Mouse (Mus musculus): ENCODE measurements around the gene Fmo4. TPM values are rescaled to one million over a fixed set of nuclear protein-coding genes. Genes with fewer than 3 reads are reported as not detected.

Gene Fmo4
- polyA plus RNA-seq, 1 experiment from 2014 or later, result 0.60 TPM

DNA sequence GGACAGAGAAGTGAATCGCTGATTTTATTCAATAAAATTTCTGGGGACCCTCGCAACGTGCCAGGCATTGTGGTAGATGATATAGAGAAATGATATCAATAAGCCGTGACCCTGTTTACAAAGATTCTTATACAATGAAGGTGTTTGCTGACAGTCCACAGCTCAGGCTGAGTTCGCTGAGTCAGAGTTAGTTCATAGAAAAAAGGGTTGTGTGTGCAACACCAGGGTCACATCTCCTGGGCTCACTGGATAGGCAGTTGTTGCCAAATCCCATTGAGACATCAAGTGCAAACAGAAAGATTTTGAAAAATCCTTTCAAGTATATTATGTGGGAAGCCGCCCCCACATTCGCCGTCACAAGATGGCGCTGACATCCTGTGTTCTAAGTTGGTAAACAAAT lies 26.4 kb upstream of the Fmo4 start:
- no peak overlapping the region for H3K4me2 ChIP-seq (ENCODE audit: low read depth, low read length)
- no peak overlapping the region for H3K4me3 ChIP-seq (ENCODE audit: low read depth, low read length)
- no peak for ATAC-seq (ENCODE audit: low read depth)
- WGBS, result 94% methylated on average over 9 of the region's 9 CpGs
- no peak overlapping the region for H3K27ac ChIP-seq (replicated peaks; ENCODE audit: low read depth, low read length)
- no peaks in the 10 kb centered on the region for H3K27me3 ChIP-seq (replicated peaks; ENCODE audit: control insufficient read depth, insufficient read depth, low read length)
- H3K4me1 ChIP-seq (ENCODE audit: control insufficient read depth, insufficient read depth, low read length), result no peaks in the 10 kb centered on the region
- no peak overlapping the region for H3K9ac ChIP-seq (ENCODE audit: low read depth, low read length)
- no peak for DNase-seq (ENCODE audit: low spot score)
- no peaks in the 10 kb centered on the region for H3K9me3 ChIP-seq (ENCODE audit: control insufficient read depth, low read length)
- H3K36me3 ChIP-seq (ENCODE audit: control insufficient read depth, insufficient read depth, low read length), result no peaks in the 10 kb centered on the region

DNA sequence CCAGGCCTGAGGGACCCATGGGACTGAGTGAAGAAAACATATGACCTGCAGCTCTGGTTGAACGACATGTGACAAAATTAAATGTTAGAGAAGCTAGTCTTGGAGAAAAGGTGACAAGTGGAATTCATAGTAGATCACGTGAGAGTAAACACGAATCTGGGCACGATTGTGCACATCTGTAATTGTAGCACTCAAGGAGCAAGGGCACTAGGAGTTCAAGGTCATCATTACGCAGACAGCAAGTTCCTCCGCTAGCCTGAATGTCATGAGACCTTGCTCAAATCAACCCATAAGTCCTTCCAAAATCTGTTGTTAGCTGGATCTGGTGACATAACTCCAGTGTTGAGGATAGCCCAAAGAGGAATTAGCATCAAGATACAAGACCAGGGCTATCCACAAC lies 25.2 kb upstream of the Fmo4 start:
- no peak overlapping the region for H3K4me2 ChIP-seq (ENCODE audit: low read depth, low read length)
- H3K36me3 ChIP-seq (ENCODE audit: control insufficient read depth, insufficient read depth, low read length), result no peaks in the 10 kb centered on the region
- H3K27me3 ChIP-seq (replicated peaks; ENCODE audit: control insufficient read depth, insufficient read depth, low read length), result no peaks in the 10 kb centered on the region
- DNase-seq (ENCODE audit: low spot score), result no peak
- H3K27ac ChIP-seq (replicated peaks; ENCODE audit: low read depth, low read length), result no peak overlapping the region
- no peak for ATAC-seq (ENCODE audit: low read depth)
- 90% methylated on average over 6 of the region's 6 CpGs for WGBS
- H3K9me3 ChIP-seq (ENCODE audit: control insufficient read depth, low read length), result no peaks in the 10 kb centered on the region
- H3K9ac ChIP-seq (ENCODE audit: low read depth, low read length), result no peak overlapping the region
- H3K4me3 ChIP-seq (ENCODE audit: low read depth, low read length), result no peak overlapping the region
- H3K4me1 ChIP-seq (ENCODE audit: control insufficient read depth, insufficient read depth, low read length), result no peaks in the 10 kb centered on the region

GRCm38 (mm10) chr1:162834342-162834741 lies 20.6 kb upstream of the Fmo4 start:
- Histone ChIP-seq H3K4me1 (ENCODE audit: control insufficient read depth, insufficient read depth, low read length) (no peaks in the 10 kb centered on the region), H3K27ac (replicated peaks; ENCODE audit: low read depth, low read length) (no peak overlapping the region), H3K36me3 (ENCODE audit: control insufficient read depth, insufficient read depth, low read length) (no peaks in the 10 kb centered on the region), H3K9me3 (ENCODE audit: control insufficient read depth, low read length) (no peaks in the 10 kb centered on the region), H3K27me3 (replicated peaks; ENCODE audit: control insufficient read depth, insufficient read depth, low read length) (no peaks in the 10 kb centered on the region), H3K4me3 (ENCODE audit: low read depth, low read length) (no peak overlapping the region), H3K9ac (ENCODE audit: low read depth, low read length) (no peak overlapping the region), H3K4me2 (ENCODE audit: low read depth, low read length) (no peak overlapping the region)
- DNase-seq (ENCODE audit: low spot score) (no peak), ATAC-seq (ENCODE audit: low read depth) (no peak)
- WGBS, result 52% methylated on average over 5 of the region's 5 CpGs

GRCm38 (mm10) chr1:162832574-162832953 lies 18.8 kb upstream of the Fmo4 start:
- no peak overlapping the region for H3K9ac ChIP-seq (ENCODE audit: low read depth, low read length)
- no peaks in the 10 kb centered on the region for H3K9me3 ChIP-seq (ENCODE audit: control insufficient read depth, low read length)
- no peaks in the 10 kb centered on the region for H3K4me1 ChIP-seq (ENCODE audit: control insufficient read depth, insufficient read depth, low read length)
- no peaks in the 10 kb centered on the region for H3K27me3 ChIP-seq (replicated peaks; ENCODE audit: control insufficient read depth, insufficient read depth, low read length)
- no peaks in the 10 kb centered on the region for H3K36me3 ChIP-seq (ENCODE audit: control insufficient read depth, insufficient read depth, low read length)
- H3K4me2 ChIP-seq (ENCODE audit: low read depth, low read length), result no peak overlapping the region
- ATAC-seq (ENCODE audit: low read depth) (no peak), DNase-seq (ENCODE audit: low spot score) (no peak)
- H3K27ac ChIP-seq (replicated peaks; ENCODE audit: low read depth, low read length), result no peak overlapping the region
- no peak overlapping the region for H3K4me3 ChIP-seq (ENCODE audit: low read depth, low read length)
- WGBS, result 56% methylated on average over 5 of the region's 5 CpGs

DNA sequence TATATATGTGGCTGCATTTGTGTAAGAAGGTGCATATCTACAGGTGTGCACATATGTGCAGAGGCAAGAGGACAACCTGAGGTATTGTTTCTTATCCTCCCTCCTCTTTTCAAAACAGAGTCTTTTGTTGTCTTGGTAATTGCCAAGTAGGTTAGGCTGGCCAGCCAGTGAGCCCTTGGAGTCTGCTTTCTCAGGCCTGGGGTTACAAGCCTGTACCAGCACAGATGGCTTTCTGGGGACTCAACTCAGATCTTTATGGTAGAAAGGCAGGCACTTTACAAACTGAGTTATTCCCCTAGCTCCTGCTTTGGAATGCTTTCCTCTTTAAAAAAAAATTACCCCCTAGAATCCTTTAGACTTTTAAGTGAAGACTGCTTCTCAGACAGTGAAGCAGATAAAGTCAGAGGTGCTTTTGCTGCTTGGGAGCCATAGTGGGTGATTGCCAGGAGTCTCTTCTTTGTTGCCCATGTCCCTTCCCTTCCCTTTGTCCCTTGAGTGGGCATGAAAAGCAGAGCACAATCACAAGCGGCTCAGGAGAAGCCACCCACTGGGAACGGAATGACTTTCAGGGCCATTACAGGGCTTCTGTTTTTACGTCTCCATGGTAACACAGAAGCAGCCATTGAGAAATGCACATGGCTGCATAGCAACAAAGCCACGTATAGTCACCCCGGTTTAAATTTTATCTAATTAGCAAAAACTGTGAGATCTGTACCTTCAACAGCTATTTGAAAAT lies 18.2 kb upstream of the Fmo4 start:
- Histone ChIP-seq H3K36me3 (ENCODE audit: control insufficient read depth, insufficient read depth, low read length) (no peaks in the 10 kb centered on the region), H3K27ac (replicated peaks; ENCODE audit: low read depth, low read length) (no peak overlapping the region), H3K9ac (ENCODE audit: low read depth, low read length) (no peak overlapping the region), H3K4me1 (ENCODE audit: control insufficient read depth, insufficient read depth, low read length) (no peaks in the 10 kb centered on the region), H3K4me3 (ENCODE audit: low read depth, low read length) (no peak overlapping the region), H3K4me2 (ENCODE audit: low read depth, low read length) (no peak overlapping the region), H3K27me3 (replicated peaks; ENCODE audit: control insufficient read depth, insufficient read depth, low read length) (no peaks in the 10 kb centered on the region), H3K9me3 (ENCODE audit: control insufficient read depth, low read length) (no peaks in the 10 kb centered on the region)
- DNase-seq (ENCODE audit: low spot score) (peak; percentile 49), ATAC-seq (ENCODE audit: low read depth) (peak; percentile 74; the same call in 1 of the 2 replicates)
- 5% methylated on average over 5 of the region's 5 CpGs for WGBS

DNA sequence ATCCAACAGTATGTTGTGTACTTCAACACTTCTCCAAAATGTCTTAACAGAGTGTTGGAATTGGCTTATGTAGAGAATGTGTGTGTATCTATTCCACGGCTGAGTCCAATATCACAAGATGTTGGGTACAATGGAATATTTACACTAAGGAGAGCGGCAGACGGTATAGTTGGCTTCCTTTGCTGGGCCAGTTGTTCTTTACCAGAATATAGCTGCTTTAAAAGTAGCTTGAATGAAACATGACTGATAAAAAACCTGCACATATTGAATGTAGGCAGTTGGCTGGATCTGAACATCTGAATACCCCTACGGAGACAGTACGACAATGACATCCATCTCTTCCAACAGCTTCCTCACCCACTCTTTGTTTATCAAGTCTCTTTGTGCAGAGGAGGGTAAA lies 5.5 kb upstream of the Fmo4 start:
- Histone ChIP-seq H3K27ac (replicated peaks; ENCODE audit: low read depth, low read length) (no peak overlapping the region), H3K4me3 (ENCODE audit: low read depth, low read length) (no peak overlapping the region), H3K27me3 (replicated peaks; ENCODE audit: control insufficient read depth, insufficient read depth, low read length) (no peaks in the 10 kb centered on the region), H3K36me3 (ENCODE audit: control insufficient read depth, insufficient read depth, low read length) (no peaks in the 10 kb centered on the region), H3K9ac (ENCODE audit: low read depth, low read length) (no peak overlapping the region), H3K9me3 (ENCODE audit: control insufficient read depth, low read length) (no peaks in the 10 kb centered on the region), H3K4me2 (ENCODE audit: low read depth, low read length) (no peak overlapping the region), H3K4me1 (ENCODE audit: control insufficient read depth, insufficient read depth, low read length) (no peaks in the 10 kb centered on the region)
- DNase-seq (ENCODE audit: low spot score) (no peak), ATAC-seq (ENCODE audit: low read depth) (no peak)
- 92% methylated on average over 5 of the region's 5 CpGs for WGBS

DNA sequence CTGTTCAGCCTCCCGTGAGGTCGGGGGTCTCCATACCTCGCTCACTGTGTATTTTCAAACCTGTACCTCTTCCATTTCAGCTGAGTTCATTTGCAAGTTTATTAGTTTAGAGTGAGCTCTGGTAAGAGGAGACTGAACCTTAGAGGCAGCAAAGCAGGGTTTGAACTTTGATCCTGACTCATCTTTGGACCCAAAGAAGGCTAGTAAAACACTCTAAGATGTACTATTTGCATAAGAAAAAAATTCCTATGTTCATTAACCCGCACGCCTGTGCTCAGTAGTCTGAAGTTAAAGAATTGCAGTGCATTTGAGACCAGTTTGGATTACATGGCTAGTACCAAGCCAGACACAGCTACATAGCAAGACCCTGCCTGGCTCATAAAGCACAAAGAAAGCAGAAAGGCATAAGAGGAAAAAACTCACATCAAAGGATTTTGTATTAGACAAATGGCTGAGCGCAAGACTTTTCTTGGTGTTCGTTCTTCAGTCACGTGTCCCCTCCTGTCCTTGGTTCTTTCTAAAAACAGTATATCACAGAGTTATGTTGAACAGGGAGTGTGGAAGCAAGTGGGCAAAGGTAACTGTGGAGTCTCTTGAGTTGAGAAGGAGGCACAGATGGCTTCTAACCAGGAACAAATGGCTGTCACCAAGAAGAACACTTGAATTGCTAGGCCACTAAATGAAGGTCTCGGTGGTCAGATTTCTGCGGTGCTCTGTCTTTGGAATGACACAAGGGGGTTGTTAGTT lies 1.8 kb upstream of the Fmo4 start:
- WGBS, result 71% methylated on average over 10 of the region's 10 CpGs
- Histone ChIP-seq H3K36me3 (ENCODE audit: control insufficient read depth, insufficient read depth, low read length) (no peaks in the 10 kb centered on the region), H3K4me2 (ENCODE audit: low read depth, low read length) (no peak overlapping the region), H3K9ac (ENCODE audit: low read depth, low read length) (no peak overlapping the region), H3K27ac (replicated peaks; ENCODE audit: low read depth, low read length) (no peak overlapping the region), H3K4me3 (ENCODE audit: low read depth, low read length) (no peak overlapping the region), H3K9me3 (ENCODE audit: control insufficient read depth, low read length) (no peaks in the 10 kb centered on the region), H3K4me1 (ENCODE audit: control insufficient read depth, insufficient read depth, low read length) (no peaks in the 10 kb centered on the region), H3K27me3 (replicated peaks; ENCODE audit: control insufficient read depth, insufficient read depth, low read length) (no peaks in the 10 kb centered on the region)
- DNase-seq (ENCODE audit: low spot score) (no peak), ATAC-seq (ENCODE audit: low read depth) (no peak)

DNA sequence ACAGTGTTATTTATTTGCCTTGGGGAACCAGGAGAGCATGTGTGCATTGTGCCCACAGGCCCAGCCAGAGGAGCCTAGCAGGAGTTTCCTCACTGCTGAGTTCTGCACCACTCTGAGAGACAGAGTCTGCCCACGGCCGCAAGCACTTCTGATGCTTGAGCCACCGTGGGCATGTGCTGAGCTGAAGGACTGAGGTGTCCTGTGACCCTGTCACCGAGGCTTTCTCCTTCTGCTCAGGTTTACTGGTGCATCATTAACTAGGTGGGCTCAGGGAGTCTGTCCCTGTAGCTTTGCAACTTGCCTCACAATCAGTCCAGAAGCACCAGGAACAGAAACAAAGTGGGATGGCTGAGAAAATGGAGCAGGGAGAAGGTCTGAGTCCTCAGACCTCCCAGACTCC lies 1.2 kb upstream of the Fmo4 start:
- WGBS, result 69% methylated on average over 4 of the region's 4 CpGs

More for the DNA sequence above, 1.2 kb upstream of the Fmo4 start:
- no peak for ATAC-seq (ENCODE audit: low read depth)
- Histone ChIP-seq H3K9me3 (ENCODE audit: control insufficient read depth, low read length) (no peaks in the 10 kb centered on the region), H3K4me2 (ENCODE audit: low read depth, low read length) (no peak overlapping the region), H3K27ac (replicated peaks; ENCODE audit: low read depth, low read length) (no peak overlapping the region), H3K9ac (ENCODE audit: low read depth, low read length) (no peak overlapping the region), H3K36me3 (ENCODE audit: control insufficient read depth, insufficient read depth, low read length) (no peaks in the 10 kb centered on the region), H3K4me1 (ENCODE audit: control insufficient read depth, insufficient read depth, low read length) (no peaks in the 10 kb centered on the region), H3K4me3 (ENCODE audit: low read depth, low read length) (no peak overlapping the region), H3K27me3 (replicated peaks; ENCODE audit: control insufficient read depth, insufficient read depth, low read length) (no peaks in the 10 kb centered on the region)
- no peak for DNase-seq (ENCODE audit: low spot score)
